Mouse (Mus musculus) myocyte (in vitro differentiated cells): Measurements from ENCODE around the gene Gdpd3. TPM values are rescaled to one million over a fixed set of nuclear protein-coding genes. Genes with fewer than 3 reads are reported as not detected.
"Not testable (repeated sequence)": the region's sequence is repeated elsewhere in the genome, so short reads cannot be mapped to it uniquely, and the experiment has no call there.

ENCODE experiments used
- H3K27me3 ChIP-seq: one replicate; pipeline ENCODE4 v1.6.1; 2011; ENCODE audit not compliant: control insufficient read depth, insufficient read depth, insufficient read length
- H3K36me3 ChIP-seq: one replicate; pipeline ENCODE4 v1.6.1; 2011; ENCODE audit not compliant: control insufficient read depth, insufficient read depth
- H3K4me2 ChIP-seq: one replicate; pipeline ENCODE4 v1.6.1; 2011; ENCODE audit warnings: low read depth, control low read depth
- H3K4me3 ChIP-seq: one replicate; pipeline ENCODE4 v1.5.1; 2011; ENCODE audit warnings: mild to moderate bottlenecking, control low read depth, moderate library complexity
- H3K79me2 ChIP-seq: one replicate; pipeline ENCODE4 v1.6.1; 2011; ENCODE audit not compliant: control insufficient read depth, insufficient read depth
- H3ac ChIP-seq: one replicate; pipeline ENCODE4 v1.6.1; 2011; ENCODE audit not compliant: control insufficient read depth, insufficient read length
- CEBPB ChIP-seq: IDR thresholded peaks from 2 replicates; pipeline ENCODE4 v1.6.1; 2011; ENCODE audit warnings: mild to moderate bottlenecking, moderate library complexity; ENCODE audit not compliant: poor library complexity, insufficient read depth, severe bottlenecking
- E2F4 ChIP-seq: IDR thresholded peaks from one replicate; pipeline ENCODE4 v1.6.1; 2011; ENCODE audit warnings: mild to moderate bottlenecking, control low read depth, moderate library complexity; ENCODE audit not compliant: insufficient read depth
- MAX ChIP-seq: IDR thresholded peaks from one replicate; pipeline ENCODE4 v1.6.1; 2011; ENCODE audit warnings: low read depth, mild to moderate bottlenecking, control low read depth
- MYOD1 ChIP-seq, 3 experiments: IDR thresholded peaks; one replicate each; pipeline ENCODE4 v1.6.1; 2011; ENCODE audit warnings: control low read depth in 2 of 3, low read depth in 2 of 3, mild to moderate bottlenecking in 2 of 3, moderate library complexity in 1 of 3; ENCODE audit not compliant: insufficient read length in 2 of 3, control insufficient read depth in 1 of 3
- MYOG ChIP-seq, 3 experiments: IDR thresholded peaks; one replicate each; pipeline ENCODE4 v1.6.1; 2011; ENCODE audit warnings: control low read depth in 2 of 3, low read depth in 2 of 3, mild to moderate bottlenecking in 2 of 3; ENCODE audit not compliant: insufficient read length in 2 of 3, control insufficient read depth in 1 of 3, insufficient read depth in 1 of 3
- POLR2A ChIP-seq: IDR thresholded peaks from one replicate; pipeline ENCODE4 v1.6.1; 2011; ENCODE audit warnings: low read depth, mild to moderate bottlenecking, control low read depth, moderate library complexity; ENCODE audit not compliant: insufficient read length
- POLR2AphosphoS2 ChIP-seq: IDR thresholded peaks from one replicate; pipeline ENCODE4 v1.6.1; 2011; ENCODE audit warnings: low read depth, control low read depth; ENCODE audit not compliant: insufficient read length
- REST ChIP-seq: IDR thresholded peaks from one replicate; pipeline ENCODE4 v1.6.1; 2011; ENCODE audit warnings: mild to moderate bottlenecking, control low read depth, moderate library complexity; ENCODE audit not compliant: insufficient read depth, insufficient read length
- SRF ChIP-seq: IDR thresholded peaks from one replicate; pipeline ENCODE4 v1.6.1; 2011; ENCODE audit warnings: low read depth; ENCODE audit not compliant: control insufficient read depth, insufficient read length
- TCF12 ChIP-seq: IDR thresholded peaks from one replicate; pipeline ENCODE4 v1.6.1; 2011; ENCODE audit warnings: mild to moderate bottlenecking, control low read depth; ENCODE audit not compliant: poor library complexity, insufficient read depth, severe bottlenecking
- TCF3 ChIP-seq: IDR thresholded peaks from one replicate; pipeline ENCODE4 v1.6.1; 2011; ENCODE audit warnings: low read depth, control low read depth; ENCODE audit not compliant: insufficient read length
- USF1 ChIP-seq: IDR thresholded peaks from one replicate; pipeline ENCODE4 v1.6.1; 2011; ENCODE audit warnings: low read depth, mild to moderate bottlenecking, control low read depth, moderate library complexity
- polyA plus RNA-seq: library from polyadenylated mRNA; unstranded; fragments of >200 nt; fragmentation: generic; extraction: Trizol; gene quantifications from one replicate; pipeline ENCODE4 v1.2.1, GENCODE M21; 2012; ENCODE audit warnings: missing spikeins

Gdpd3 gene
- polyA plus RNA-seq, 1 experiment = 1.1 TPM

DNA sequence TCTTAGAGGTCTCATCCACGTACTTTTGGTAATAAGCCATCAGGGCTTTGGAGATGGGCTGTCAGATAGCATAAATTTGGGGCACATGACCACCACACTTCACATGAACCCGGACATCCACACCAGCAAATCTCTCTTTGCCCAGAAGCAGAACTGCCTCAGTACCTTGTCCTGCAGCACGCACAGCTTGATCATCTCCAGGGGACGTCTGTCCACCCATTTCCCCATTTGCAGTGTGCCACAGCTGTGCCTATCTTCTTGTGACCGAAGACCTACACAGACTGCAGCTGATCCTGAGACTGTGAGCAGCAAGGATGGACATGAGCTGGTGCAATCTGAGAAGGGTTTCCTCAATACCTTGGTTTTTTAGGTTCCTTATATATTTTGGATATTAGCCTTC lies 40.5 kb upstream of the Gdpd3 start:
- no peak overlapping the region for H3K4me2 ChIP-seq
- H3K4me3 ChIP-seq = no peak overlapping the region
- no peak overlapping the region for H3ac ChIP-seq
- no peak for TF ChIP-seq USF1
- TF ChIP-seq CEBPB = no peak
- TF ChIP-seq MYOG (IDR thresholded peaks at IDR 0.05; ENCODE audit: control insufficient read depth in 1 of 3, insufficient read depth in 1 of 3, insufficient read length in 2 of 3, low read depth in 2 of 3) = no peak
- TF ChIP-seq TCF12 = no peak
- TF ChIP-seq TCF3 = no peak
- TF ChIP-seq REST = no peak
- no peak for TF ChIP-seq MYOD1 (IDR thresholded peaks at IDR 0.05; ENCODE audit: control insufficient read depth in 1 of 3, insufficient read length in 2 of 3, low read depth in 2 of 3)
- TF ChIP-seq MAX = no peak
- H3K79me2 ChIP-seq = no peaks in the 10 kb centered on the region
- H3K27me3 ChIP-seq = peaks cover 2% of the 10 kb centered on the region
- no peaks in the 10 kb centered on the region for H3K36me3 ChIP-seq

DNA sequence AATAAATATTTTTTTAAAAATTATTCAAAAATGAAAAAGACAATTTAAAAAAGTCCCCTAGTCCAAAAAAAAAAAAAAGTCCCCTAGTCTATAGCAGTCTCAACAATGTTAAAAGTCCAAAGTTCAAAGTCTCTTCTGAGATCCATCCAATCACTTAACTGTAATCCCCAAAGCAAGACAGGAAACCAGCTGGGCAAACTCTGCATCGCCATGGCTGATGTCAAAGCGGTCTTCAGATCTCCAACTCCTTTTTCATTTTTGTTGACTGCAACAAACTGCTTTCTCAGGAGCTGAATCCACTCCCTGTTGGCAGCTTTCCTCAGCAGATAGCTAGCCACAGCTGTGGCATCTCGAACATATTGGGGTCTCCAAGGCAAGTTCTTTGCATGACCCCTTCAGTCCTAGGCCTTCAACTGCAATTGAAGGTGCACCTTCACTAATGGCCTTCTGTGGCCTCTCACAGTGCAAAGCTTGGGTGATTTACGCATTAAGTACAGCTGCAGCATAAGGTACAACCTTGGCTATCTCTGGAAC lies 35.8 kb upstream of the Gdpd3 start:
- not testable (repeated sequence) for H3K4me3 ChIP-seq, H3K79me2 ChIP-seq, H3K36me3 ChIP-seq, H3K4me2 ChIP-seq, H3ac ChIP-seq
- peaks cover 12% of the 10 kb centered on the region for H3K27me3 ChIP-seq

DNA sequence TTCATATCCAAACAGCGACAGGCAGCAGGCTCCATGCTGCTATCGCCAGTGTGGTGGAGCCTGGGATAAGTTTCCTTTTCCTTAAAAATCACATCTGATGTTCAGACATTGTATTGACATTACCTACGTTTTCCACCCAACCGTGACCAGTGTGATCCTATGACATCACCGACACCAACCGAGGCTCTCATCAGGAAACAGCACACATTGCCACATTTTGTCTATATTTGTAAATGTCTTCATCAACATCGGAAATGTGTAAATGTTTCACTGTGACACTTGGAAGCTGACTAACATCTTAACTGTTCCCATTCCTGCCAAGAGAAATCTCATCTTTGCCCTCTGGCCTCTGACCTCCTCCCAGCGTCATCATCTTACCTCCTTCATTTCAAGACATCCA lies 30.0 kb upstream of the Gdpd3 start:
- no peak overlapping the region for H3K4me3 ChIP-seq
- peaks cover 6% of the 10 kb centered on the region for H3K27me3 ChIP-seq
- H3K79me2 ChIP-seq = no peaks in the 10 kb centered on the region
- TF ChIP-seq MYOD1 (IDR thresholded peaks at IDR 0.05; ENCODE audit: control insufficient read depth in 1 of 3, insufficient read length in 2 of 3, low read depth in 2 of 3) (no peak), MYOG (IDR thresholded peaks at IDR 0.05; ENCODE audit: control insufficient read depth in 1 of 3, insufficient read depth in 1 of 3, insufficient read length in 2 of 3, low read depth in 2 of 3) (no peak), SRF (no peak), POLR2A (no peak), USF1 (no peak), CEBPB (no peak), MAX (no peak), REST (no peak), E2F4 (no peak), TCF3 (no peak), TCF12 (no peak), POLR2AphosphoS2 (no peak)
- H3K4me2 ChIP-seq = no peak overlapping the region
- no peaks in the 10 kb centered on the region for H3K36me3 ChIP-seq
- no peak overlapping the region for H3ac ChIP-seq

DNA sequence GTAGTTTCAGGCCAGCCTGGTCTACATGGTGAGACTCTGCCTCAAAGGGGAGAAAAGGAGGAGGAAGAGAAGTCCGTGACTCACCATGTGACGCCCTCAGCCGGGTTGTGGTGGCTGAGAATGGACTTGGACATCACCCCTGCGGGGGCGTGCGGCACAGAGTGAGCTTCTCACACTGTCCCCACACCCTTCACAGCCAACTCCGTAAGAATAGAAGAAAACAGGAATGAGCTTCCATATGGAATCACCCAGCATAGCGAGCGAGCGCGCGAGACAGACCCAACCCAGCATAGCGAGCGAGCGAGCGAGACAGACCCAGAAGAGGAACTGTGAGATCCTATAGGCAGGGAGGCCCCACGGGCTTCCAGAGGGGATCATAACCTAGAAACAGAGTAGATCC lies 26.6 kb upstream of the Gdpd3 start:
- Histone ChIP-seq H3K79me2 (no peaks in the 10 kb centered on the region), H3K4me3 (no peak overlapping the region), H3K4me2 (no peak overlapping the region), H3K27me3 (no peaks in the 10 kb centered on the region), H3K36me3 (no peaks in the 10 kb centered on the region), H3ac (no peak overlapping the region)
- TF ChIP-seq SRF (no peak), MAX (no peak), MYOD1 (IDR thresholded peaks at IDR 0.05; ENCODE audit: control insufficient read depth in 1 of 3, insufficient read length in 2 of 3, low read depth in 2 of 3) (no peak), MYOG (IDR thresholded peaks at IDR 0.05; ENCODE audit: control insufficient read depth in 1 of 3, insufficient read depth in 1 of 3, insufficient read length in 2 of 3, low read depth in 2 of 3) (no peak), POLR2A (no peak), TCF12 (no peak), CEBPB (no peak), USF1 (no peak)

DNA sequence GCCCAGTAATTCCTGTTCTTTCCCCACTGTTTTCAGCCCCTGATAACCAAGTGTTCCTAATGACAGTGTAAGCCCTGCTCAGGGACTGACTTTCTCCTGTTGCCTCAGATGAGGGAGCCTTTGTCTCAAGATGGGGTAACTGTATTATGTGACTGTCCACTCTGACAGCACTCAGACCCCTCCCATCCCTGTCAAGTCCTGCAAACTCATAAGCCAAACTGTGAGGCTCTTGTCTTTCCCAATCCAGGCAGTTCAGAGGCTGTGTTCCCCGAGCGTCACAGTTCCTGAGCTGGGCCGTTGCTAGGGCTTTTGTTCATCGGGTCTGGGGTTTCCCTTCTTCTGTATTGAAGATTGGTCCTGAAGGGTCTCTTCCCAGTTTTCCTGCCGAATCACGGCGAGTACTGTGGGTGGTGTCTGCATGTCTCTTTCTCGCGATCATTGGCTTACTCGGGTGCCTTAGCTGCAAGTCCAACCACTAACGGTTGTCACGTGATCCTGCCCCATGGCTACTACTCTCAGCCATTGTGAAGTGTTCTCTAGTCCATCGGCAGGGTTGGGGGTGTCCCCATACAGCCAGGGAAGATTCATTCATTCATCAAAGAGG lies 25.9 kb upstream of the Gdpd3 start:
- H3K4me2 ChIP-seq = no peak overlapping the region
- H3K79me2 ChIP-seq = no peaks in the 10 kb centered on the region
- TF ChIP-seq REST (no peak), MYOD1 (IDR thresholded peaks at IDR 0.05; ENCODE audit: control insufficient read depth in 1 of 3, insufficient read length in 2 of 3, low read depth in 2 of 3) (no peak), TCF12 (no peak), CEBPB (no peak), MYOG (IDR thresholded peaks at IDR 0.05; ENCODE audit: control insufficient read depth in 1 of 3, insufficient read depth in 1 of 3, insufficient read length in 2 of 3, low read depth in 2 of 3) (no peak), E2F4 (no peak), POLR2A (no peak), USF1 (no peak), SRF (no peak), MAX (no peak), TCF3 (no peak), POLR2AphosphoS2 (no peak)
- H3K36me3 ChIP-seq = no peaks in the 10 kb centered on the region
- no peak overlapping the region for H3ac ChIP-seq
- no peaks in the 10 kb centered on the region for H3K27me3 ChIP-seq
- H3K4me3 ChIP-seq = no peak overlapping the region
